Mouse (Mus musculus) limb, embryonic 13.5 days (tissue): ENCODE measurements around the gene Aldh1l1. TPM values are rescaled to one million over a fixed set of nuclear protein-coding genes. Genes with fewer than 3 reads are reported as not detected.
A peak's percentile ranks its signal among the peaks of the same experiment; 100 is the strongest.

Source experiments
- ATAC-seq: fragments of 200-750 bp; cut with Nextera tagmentation; 2 replicates; pipeline ENCODE4 v1.8.0; 2017; ENCODE audit warnings: low read depth, moderate number of reproducible peaks, moderate TSS enrichment; ENCODE audit not compliant: low FRiP score
- H3K27ac ChIP-seq: fragments of 300-500 bp; sonication (generic); 2 replicates; pipeline ENCODE4 v1.5.1; 2015; ENCODE audit warnings: inconsistent platforms, mild to moderate bottlenecking, moderate library complexity
- H3K27me3 ChIP-seq: fragments of 300-500 bp; sonication (generic); 2 replicates; pipeline ENCODE4 v1.6.1; 2015; ENCODE audit warnings: mild to moderate bottlenecking, inconsistent platforms
- H3K36me3 ChIP-seq: fragments of 300-500 bp; sonication (generic); 2 replicates; pipeline ENCODE4 v1.6.1; 2015; ENCODE audit warnings: inconsistent platforms, mild to moderate bottlenecking, moderate library complexity
- H3K4me1 ChIP-seq: fragments of 300-500 bp; sonication (generic); 2 replicates; pipeline ENCODE4 v1.6.1; 2015; ENCODE audit warnings: inconsistent platforms
- H3K4me2 ChIP-seq: fragments of 300-500 bp; sonication (generic); replicated peaks from 2 replicates; pipeline ENCODE4 v1.6.1; 2015; ENCODE audit warnings: inconsistent platforms, mild to moderate bottlenecking, moderate library complexity
- H3K4me3 ChIP-seq: fragments of 300-500 bp; sonication (generic); 2 replicates; pipeline ENCODE4 v1.5.1; 2015; ENCODE audit warnings: moderate library complexity, mild to moderate bottlenecking, inconsistent platforms
- H3K9ac ChIP-seq: fragments of 300-500 bp; sonication (generic); 2 replicates; pipeline ENCODE4 v1.6.1; 2015; ENCODE audit warnings: mild to moderate bottlenecking, inconsistent platforms
- H3K9me3 ChIP-seq: fragments of 300-500 bp; sonication (generic); 2 replicates; pipeline ENCODE4 v1.6.1; 2016; ENCODE audit warnings: inconsistent platforms
- WGBS: fragments of 180-500 bp; shearing (Covaris S2); methylation state at CpG from one replicate; pipeline ENCODE4 v1.1.7; 2015; 5-methylcytosine and 5-hydroxymethylcytosine counted together
- polyA plus RNA-seq: library from polyadenylated mRNA; unstranded; fragments of >200 nt; fragmentation: Nextera tagmentation; extraction: Ambion mirVana; gene quantifications from 2 replicates; pipeline ENCODE4 v1.2.1, GENCODE M21; 2015

Gene Aldh1l1
- polyA plus RNA-seq, 1 experiment from 2014 or later = 2.4 TPM

- H3K27ac ChIP-seq = no peak overlapping the region
- H3K27me3 ChIP-seq = no peaks in the 10 kb centered on the region
- no peak overlapping the region; the same call in 1 of the 2 replicates for H3K9ac ChIP-seq
- WGBS = 50% methylated on average over 3 of the region's 3 CpGs
- peaks cover 2% of the 10 kb centered on the region; the same call in 1 of the 2 replicates for H3K4me1 ChIP-seq
- no peaks in the 10 kb centered on the region for H3K9me3 ChIP-seq
- no peak overlapping the region for H3K4me2 ChIP-seq
- H3K36me3 ChIP-seq = no peaks in the 10 kb centered on the region
- ATAC-seq = peak; percentile 26; the same call in 1 of the 2 replicates
- H3K4me3 ChIP-seq = no peak overlapping the region
These were observed 89.1 kb downstream of the Aldh1l1 start for GRCm38 (mm10) chr6:90575261-90575715.

DNA sequence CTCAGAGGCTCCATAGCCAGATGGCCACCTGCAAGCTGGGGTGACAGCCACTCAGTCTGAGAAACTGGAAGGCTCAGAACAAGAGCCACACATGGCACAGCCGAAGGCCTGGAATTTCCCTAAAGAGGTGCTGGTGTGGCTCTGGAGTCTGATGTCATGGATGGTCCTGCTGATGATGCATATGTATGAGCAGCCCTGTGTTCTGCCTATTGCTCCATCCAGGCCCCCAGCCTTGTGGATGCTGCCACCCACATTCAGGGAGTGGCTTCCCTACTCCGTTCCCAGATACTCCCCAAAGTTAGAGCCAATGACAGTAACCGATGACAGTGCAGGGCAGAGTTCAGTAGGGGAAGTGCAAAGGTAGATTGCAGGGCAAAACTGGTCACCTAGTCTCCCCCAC lies 91.9 kb downstream of the Aldh1l1 start:
- Histone ChIP-seq H3K9ac (no peak overlapping the region), H3K36me3 (no peaks in the 10 kb centered on the region), H3K27ac (no peak overlapping the region), H3K27me3 (no peaks in the 10 kb centered on the region), H3K9me3 (no peaks in the 10 kb centered on the region), H3K4me3 (no peak overlapping the region), H3K4me1 (no peaks in the 10 kb centered on the region), H3K4me2 (no peak overlapping the region)
- no peak for ATAC-seq
- 53% methylated on average over 3 of the region's 3 CpGs for WGBS

DNA sequence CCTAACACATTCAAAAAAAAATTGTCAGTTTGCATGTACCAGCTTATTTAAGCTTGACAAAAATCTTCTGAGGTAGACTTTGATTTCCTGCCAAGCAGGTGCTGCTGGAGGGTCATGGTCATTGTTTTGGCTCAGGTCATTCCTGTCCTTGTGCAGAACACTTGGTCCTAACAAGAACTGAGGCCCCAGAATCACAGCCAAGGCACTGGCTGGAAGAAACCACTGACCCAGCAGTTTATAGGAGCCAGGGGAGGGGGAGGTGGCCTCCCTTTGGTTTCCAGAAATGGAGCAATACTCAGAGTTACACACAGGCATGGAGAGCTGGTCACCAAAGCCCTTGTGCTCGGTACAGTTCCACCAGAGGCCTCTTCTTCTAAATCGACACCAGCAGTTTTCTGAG lies 96.1 kb downstream of the Aldh1l1 start:
- Histone ChIP-seq H3K36me3 (no peaks in the 10 kb centered on the region), H3K27ac (no peak overlapping the region), H3K9ac (no peak overlapping the region), H3K9me3 (no peaks in the 10 kb centered on the region), H3K4me2 (no peak overlapping the region), H3K4me3 (no peak overlapping the region), H3K27me3 (no peaks in the 10 kb centered on the region), H3K4me1 (no peaks in the 10 kb centered on the region)
- WGBS = 79% methylated on average over 2 of the region's 2 CpGs
- no peak for ATAC-seq

DNA sequence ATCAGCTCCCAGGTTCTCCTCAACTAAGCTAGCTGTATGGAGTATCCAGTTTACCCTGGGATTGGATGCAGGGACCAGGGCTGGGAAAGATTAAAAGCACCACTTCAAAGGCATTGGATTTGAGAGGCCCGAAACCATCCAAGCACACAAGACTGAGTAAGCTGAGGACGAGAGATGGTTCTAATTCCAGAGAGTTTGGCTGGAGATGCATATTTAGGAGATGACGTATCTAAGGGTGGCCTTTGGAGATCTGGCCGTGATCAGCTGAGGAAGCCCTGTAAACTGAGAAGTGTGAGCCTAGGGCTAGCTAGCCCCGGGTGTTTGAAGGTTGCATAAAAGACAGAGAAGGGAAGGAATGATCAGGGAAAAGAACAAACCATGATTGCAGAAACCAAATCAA lies 101.9 kb downstream of the Aldh1l1 start:
- WGBS = 27% methylated on average over 5 of the region's 5 CpGs
- no peaks in the 10 kb centered on the region for H3K27me3 ChIP-seq
- no peaks in the 10 kb centered on the region for H3K9me3 ChIP-seq
- H3K4me3 ChIP-seq = no peak overlapping the region
- H3K4me1 ChIP-seq = no peaks in the 10 kb centered on the region
- no peak overlapping the region for H3K4me2 ChIP-seq
- no peak overlapping the region for H3K27ac ChIP-seq
- no peak overlapping the region for H3K9ac ChIP-seq
- H3K36me3 ChIP-seq = no peaks in the 10 kb centered on the region
- ATAC-seq = peak; percentile 32; the same call in 1 of the 2 replicates

DNA sequence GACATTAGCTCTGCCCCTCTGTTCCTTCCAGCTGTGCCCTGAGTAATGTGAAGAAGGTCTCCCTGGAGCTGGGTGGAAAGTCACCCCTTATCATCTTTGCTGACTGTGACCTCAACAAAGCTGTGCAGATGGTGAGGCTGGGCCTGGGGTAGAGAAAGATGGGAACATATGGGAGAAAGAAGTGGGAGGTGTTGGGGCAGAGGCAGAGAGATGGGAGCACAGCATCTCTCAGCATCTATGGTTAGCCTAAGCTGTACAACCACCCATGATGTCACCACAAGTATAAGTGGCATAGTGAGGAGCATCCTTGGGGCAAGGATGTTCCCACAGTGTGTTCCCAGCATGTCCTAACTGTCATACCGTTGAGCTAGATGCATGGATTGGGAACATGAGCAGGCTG lies 104.5 kb downstream of the Aldh1l1 start:
- Histone ChIP-seq H3K4me2 (no peak overlapping the region), H3K4me3 (no peak overlapping the region), H3K4me1 (no peaks in the 10 kb centered on the region), H3K27me3 (no peaks in the 10 kb centered on the region), H3K36me3 (no peaks in the 10 kb centered on the region), H3K9ac (no peak overlapping the region), H3K27ac (no peak overlapping the region), H3K9me3 (no peaks in the 10 kb centered on the region)
- no peak for ATAC-seq
- whole genome bisulfite sequencing = 100% methylated on average over 1 of the region's 1 CpGs

DNA sequence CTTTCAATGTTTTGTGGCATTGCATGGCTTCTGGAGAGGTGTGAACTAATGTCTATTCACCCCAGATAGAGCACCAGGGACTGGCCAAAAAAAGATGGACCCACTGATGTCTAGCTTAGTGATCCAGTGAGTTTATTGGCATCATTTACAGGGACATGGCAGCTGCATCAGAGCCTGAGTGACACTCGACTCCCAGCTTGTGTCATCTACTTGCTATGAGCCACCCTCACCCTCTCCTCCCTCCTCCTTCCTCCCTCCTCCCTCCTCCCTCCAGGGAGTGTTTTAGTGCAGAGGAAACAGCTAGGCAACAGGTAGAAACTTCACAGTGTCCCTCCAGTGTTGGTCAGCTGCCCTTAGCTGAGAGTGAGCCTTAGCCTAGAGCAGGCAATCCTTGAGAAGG lies 108.7 kb downstream of the Aldh1l1 start:
- no peaks in the 10 kb centered on the region for H3K9me3 ChIP-seq
- WGBS = 56% methylated on average over 1 of the region's 1 CpGs
- H3K4me1 ChIP-seq = no peaks in the 10 kb centered on the region
- H3K4me2 ChIP-seq = no peak overlapping the region
- H3K9ac ChIP-seq = no peak overlapping the region
- no peaks in the 10 kb centered on the region for H3K27me3 ChIP-seq
- H3K36me3 ChIP-seq = no peaks in the 10 kb centered on the region
- ATAC-seq = no peak
- no peak overlapping the region for H3K27ac ChIP-seq
- no peak overlapping the region for H3K4me3 ChIP-seq

- WGBS = 81% methylated on average over 4 of the region's 4 CpGs
- Histone ChIP-seq H3K9ac (no peak overlapping the region), H3K9me3 (no peaks in the 10 kb centered on the region), H3K27ac (no peak overlapping the region), H3K4me1 (no peaks in the 10 kb centered on the region), H3K4me2 (no peak overlapping the region), H3K36me3 (no peaks in the 10 kb centered on the region), H3K4me3 (no peak overlapping the region), H3K27me3 (peaks cover 2% of the 10 kb centered on the region; the same call in 1 of the 2 replicates)
- ATAC-seq = no peak
These were observed 110.8 kb downstream of the Aldh1l1 start for GRCm38 (mm10) chr6:90597060-90597459.

GRCm38 (mm10) chr6:90597592-90597991 lies 111.4 kb downstream of the Aldh1l1 start:
- 84% methylated on average over 2 of the region's 2 CpGs for WGBS
- no peak overlapping the region for H3K4me3 ChIP-seq
- no peak overlapping the region for H3K27ac ChIP-seq
- H3K9ac ChIP-seq = no peak overlapping the region
- H3K36me3 ChIP-seq = no peaks in the 10 kb centered on the region
- H3K4me2 ChIP-seq = no peak overlapping the region
- H3K4me1 ChIP-seq = no peaks in the 10 kb centered on the region
- peaks cover 2% of the 10 kb centered on the region; the same call in 1 of the 2 replicates for H3K27me3 ChIP-seq
- H3K9me3 ChIP-seq = no peaks in the 10 kb centered on the region
- ATAC-seq = no peak

DNA sequence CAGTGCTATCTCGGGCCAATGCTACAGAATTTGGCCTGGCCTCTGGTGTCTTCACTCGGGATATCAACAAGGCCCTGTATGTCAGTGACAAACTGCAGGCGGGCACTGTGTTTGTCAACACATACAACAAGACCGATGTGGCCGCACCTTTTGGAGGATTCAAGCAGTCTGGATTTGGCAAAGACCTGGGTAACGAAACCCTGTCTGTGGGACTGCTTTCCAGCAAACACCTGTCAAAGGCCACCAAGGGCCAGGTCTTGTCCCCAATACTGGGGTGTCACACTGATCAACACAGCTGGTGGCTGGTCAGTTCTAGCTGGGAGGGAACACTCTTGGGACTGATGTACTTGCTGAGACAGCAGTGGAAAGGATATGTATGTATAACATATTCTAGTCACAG lies 112.0 kb downstream of the Aldh1l1 start:
- H3K4me3 ChIP-seq = no peak overlapping the region
- H3K9ac ChIP-seq = no peak overlapping the region
- ATAC-seq = no peak
- 86% methylated on average over 6 of the region's 6 CpGs for WGBS
- peaks cover 2% of the 10 kb centered on the region; the same call in 1 of the 2 replicates for H3K27me3 ChIP-seq
- no peaks in the 10 kb centered on the region for H3K4me1 ChIP-seq
- no peak overlapping the region for H3K4me2 ChIP-seq
- no peak overlapping the region for H3K27ac ChIP-seq
- no peaks in the 10 kb centered on the region for H3K36me3 ChIP-seq
- no peaks in the 10 kb centered on the region for H3K9me3 ChIP-seq

DNA sequence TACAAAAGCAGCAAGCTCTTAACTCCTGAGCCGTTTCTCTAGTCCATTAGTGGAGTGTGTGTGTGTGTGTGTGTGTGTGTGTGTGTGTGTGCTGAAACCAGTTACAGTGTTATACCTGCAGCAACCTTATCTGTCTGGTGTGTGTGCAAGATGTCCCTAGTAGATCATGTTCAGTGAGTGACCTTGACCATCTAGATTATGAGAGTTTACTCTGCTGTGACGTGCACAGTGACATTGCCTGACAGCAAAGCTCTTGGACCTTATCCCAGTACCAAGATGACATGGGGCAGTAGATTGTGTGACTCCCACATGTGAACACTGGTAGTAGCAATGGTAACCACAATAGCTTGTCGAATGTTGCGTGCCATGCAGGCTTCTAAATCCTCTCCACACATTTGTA lies 114.1 kb downstream of the Aldh1l1 start:
- H3K4me2 ChIP-seq = no peak overlapping the region
- no peak overlapping the region for H3K9ac ChIP-seq
- H3K36me3 ChIP-seq = no peaks in the 10 kb centered on the region
- H3K9me3 ChIP-seq = no peaks in the 10 kb centered on the region
- no peak for ATAC-seq
- peaks cover 2% of the 10 kb centered on the region; the same call in 1 of the 2 replicates for H3K27me3 ChIP-seq
- no peak overlapping the region for H3K27ac ChIP-seq
- WGBS = 76% methylated on average over 4 of the region's 4 CpGs
- H3K4me1 ChIP-seq = 0 out of 2 replicates have a peak, but pooled peaks cover 8% of the 10 kb centered on the region
- no peak overlapping the region for H3K4me3 ChIP-seq

DNA sequence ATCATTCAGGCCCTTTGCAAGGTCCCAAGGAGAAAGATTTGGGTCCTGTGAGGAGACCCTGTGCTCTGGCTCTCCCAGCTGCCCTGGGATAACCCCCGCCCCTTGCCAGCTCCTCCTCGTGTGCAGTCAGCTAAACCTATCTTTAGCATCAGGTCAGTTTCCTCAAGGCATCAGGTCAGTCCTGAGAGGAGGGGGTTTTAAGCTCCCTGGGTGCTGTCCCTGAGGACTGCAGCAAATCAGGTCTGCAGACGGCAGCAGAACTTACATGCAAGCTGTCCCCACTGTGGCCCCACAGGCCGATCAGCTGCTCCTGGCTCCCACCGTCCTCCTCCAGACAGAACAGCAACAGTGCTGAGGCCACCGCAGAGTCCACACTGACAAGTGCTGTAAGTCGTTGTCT lies 115.5 kb downstream of the Aldh1l1 start:
- ATAC-seq = no peak
- Histone ChIP-seq H3K4me2 (no peak overlapping the region), H3K27ac (no peak overlapping the region), H3K9me3 (no peaks in the 10 kb centered on the region), H3K9ac (no peak overlapping the region), H3K27me3 (peaks cover 13% of the 10 kb centered on the region), H3K4me1 (peaks cover 14% of the 10 kb centered on the region), H3K4me3 (no peak overlapping the region), H3K36me3 (no peaks in the 10 kb centered on the region)
- 52% methylated on average over 7 of the region's 7 CpGs for whole genome bisulfite sequencing

- Histone ChIP-seq H3K4me3 (no peak overlapping the region), H3K4me2 (no peak overlapping the region), H3K9me3 (no peaks in the 10 kb centered on the region), H3K36me3 (no peaks in the 10 kb centered on the region), H3K27me3 (peaks cover 13% of the 10 kb centered on the region), H3K27ac (no peak overlapping the region), H3K9ac (no peak overlapping the region), H3K4me1 (peaks cover 15% of the 10 kb centered on the region)
- 90% methylated on average over 3 of the region's 3 CpGs for WGBS
- no peak for ATAC-seq
These were observed 116.1 kb downstream of the Aldh1l1 start for GRCm38 (mm10) chr6:90602304-90602703.

GRCm38 (mm10) chr6:90603126-90603525 lies 116.9 kb downstream of the Aldh1l1 start:
- H3K27me3 ChIP-seq = peaks cover 13% of the 10 kb centered on the region
- no peak overlapping the region for H3K9ac ChIP-seq
- H3K4me2 ChIP-seq = no peak overlapping the region
- ATAC-seq = no peak
- peaks cover 15% of the 10 kb centered on the region for H3K4me1 ChIP-seq
- no peak overlapping the region for H3K27ac ChIP-seq
- H3K36me3 ChIP-seq = no peaks in the 10 kb centered on the region
- no peaks in the 10 kb centered on the region for H3K9me3 ChIP-seq
- WGBS = 72% methylated on average over 7 of the region's 7 CpGs
- no peak overlapping the region for H3K4me3 ChIP-seq
